Mouse (Mus musculus) ovary, adult 18-20 months (tissue): ENCODE results near the gene Slc6a5.

Experiments used
- DNase-seq: peaks from one replicate; pipeline ENCODE4 v3.0.0; 2022; ENCODE audit warnings: low spot score, mixed read lengths

Gene Slc6a5

DNA sequence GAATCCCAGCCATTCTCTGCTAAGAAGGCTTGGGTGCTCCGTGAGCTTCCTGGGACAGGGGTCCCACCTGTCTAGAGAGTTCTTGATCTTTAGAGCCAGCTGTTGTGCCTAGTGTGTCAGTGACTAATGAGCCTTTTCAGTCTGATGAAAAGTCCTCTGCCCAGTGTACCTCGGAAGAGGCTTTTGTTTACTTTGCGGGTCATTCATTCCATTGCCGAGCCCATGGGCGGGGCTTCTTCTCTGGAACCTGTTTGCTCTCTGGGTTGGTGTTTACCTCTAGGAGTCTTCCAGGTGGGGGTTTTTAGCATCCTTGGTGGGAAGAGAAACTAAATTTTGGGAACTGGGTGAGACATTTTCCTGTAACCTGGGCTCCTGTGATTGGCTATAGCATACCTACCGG is 74.8 kb downstream of the Slc6a5 start:
- DNase-seq, result no peak

DNA sequence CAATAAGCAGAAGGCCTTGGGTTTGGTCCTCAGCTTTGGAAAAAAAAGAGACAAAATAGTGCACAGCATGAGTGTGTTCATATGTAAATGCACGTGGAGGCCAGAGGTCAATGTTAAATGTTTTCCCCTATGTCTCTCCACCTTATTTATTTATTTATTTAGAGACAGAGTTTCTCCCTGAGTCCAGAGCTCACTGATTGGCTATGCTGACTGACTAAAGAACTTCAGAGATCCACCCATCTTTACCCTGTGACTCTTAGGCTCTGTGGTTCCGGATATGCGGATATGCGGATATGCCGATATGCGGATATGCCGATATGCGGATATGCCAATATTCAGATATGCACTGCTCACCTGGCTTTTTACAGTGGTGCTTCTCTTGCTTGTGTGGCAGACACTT is 76.0 kb downstream of the Slc6a5 start:
- DNase-seq, result no peak

DNA sequence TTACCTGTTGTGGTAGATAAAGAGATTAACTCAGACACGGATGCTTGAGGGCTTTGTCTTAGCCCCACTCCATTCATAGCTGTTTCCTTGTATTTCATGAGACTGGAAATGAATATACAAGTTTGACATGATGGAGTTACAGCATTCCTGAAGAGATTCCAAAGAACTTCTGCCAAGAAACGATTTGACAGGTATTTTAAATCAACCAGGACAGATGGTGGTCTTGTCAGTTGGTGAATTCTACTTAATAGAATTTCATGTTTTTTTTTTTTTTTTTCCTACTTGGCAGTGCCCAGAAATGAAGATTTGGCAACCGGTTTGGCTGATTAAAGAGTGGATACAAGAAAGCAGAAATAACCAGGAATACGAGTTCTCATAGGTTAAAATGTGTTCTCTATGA is 89.4 kb downstream of the Slc6a5 start:
- DNase-seq, result no peak

DNA sequence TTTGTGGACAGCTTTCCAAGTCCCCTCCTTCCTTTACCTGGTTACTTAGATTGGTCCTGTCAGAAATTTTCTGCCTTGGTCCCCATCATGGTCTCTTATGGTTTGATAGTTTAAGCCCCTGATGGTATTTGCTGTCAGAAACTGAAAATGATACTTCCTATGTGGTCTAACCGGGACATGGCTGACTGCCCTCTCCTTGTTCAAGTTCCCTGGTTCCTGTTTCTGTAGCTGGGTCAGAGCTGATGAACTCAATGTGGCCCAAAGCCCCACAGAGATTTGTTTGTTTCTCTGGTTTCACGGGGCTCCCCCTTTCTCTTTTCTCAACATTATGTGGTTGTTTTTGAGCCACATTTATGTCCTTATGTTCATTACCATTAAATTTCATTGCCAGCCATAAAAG is 95.3 kb downstream of the Slc6a5 start:
- DNase-seq, result no peak
